Mouse (Mus musculus) thymus, postnatal 25 days (tissue): ENCODE measurements around the gene Pih1d1.
"Not testable (repeated sequence)": the region's sequence is repeated elsewhere in the genome, so short reads cannot be mapped to it uniquely, and the experiment has no call there.

ENCODE experiments used
- DNase-seq: peaks from one replicate; pipeline ENCODE4 v3.0.0; 2022

Pih1d1 gene

GRCm38 (mm10) chr7:45154096-45154992 lies at the start of gene Pih1d1, which contains the start of gene Aldh16a1:
TSS of gene Pih1d1 (plus strand) at chr7:45154303.
TSS of gene Aldh16a1 (minus strand) at chr7:45154584.
- DNase-seq, result peak; percentile 98

DNA sequence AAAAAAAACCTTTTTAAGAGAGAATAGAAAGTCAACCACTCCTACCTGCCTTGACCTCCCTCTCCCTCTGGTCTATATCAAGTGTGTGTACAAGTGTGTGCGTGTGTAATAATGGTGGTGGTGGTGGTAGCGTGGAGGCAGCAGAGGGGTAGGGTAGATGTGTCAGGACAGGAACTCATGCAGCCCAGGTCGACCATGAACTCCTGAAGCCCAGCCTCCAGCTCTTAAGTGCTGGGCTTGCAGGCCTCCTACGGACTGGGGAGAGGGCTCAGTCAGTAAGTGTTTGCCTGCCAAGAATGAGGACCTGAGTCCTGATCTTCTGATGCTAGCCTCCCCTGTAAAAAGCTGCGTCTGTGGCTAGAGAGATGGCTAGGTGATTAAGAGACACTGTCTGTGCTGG lies 49.2 kb upstream of the Pih1d1 start:
- no peak for DNase-seq

DNA sequence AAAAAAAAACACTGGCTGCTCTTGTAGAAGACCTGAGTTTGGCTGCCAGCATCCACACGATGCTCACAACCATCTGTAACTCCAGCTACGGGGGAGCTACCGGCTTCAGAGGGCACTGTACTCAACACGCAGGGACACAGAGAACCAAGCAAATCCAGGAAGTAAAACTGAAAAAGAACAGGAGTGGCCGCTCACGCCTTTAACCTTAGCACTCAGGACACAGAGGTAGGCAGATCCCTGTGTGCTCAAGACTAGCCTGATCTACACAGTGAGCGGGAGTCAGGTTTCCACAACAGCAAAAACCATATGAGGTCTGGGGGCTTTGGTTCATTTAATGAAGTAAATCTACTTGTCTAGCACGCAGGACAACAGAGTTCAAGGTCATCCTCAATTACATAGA lies 48.6 kb upstream of the Pih1d1 start:
- DNase-seq, result no peak

DNA sequence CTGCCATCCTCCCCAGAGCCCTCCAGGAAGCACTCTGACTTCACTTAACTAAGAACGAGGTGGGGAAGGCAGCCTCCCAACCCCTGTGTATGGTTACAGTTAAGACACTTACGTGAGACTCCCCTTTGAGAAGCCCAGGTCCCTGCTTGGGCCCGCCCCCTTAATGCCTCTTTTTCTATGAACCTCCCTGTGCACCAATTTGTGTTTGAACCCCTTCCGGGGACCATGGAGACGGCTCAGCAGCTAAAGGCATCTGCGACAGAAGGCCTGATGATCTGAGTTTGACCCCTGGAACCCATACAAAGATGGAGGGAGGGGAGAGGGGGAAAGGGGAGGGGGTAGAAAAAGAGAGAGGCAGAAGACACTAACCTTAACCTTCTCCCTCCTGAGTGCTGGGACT lies 47.7 kb upstream of the Pih1d1 start:
- DNase-seq, result no peak

- no peak for DNase-seq
These were observed 47.0 kb upstream of the Pih1d1 start for GRCm38 (mm10) chr7:45107052-45107645.

GRCm38 (mm10) chr7:45110089-45110488 lies 44.0 kb upstream of the Pih1d1 start:
- not testable (repeated sequence) for DNase-seq

GRCm38 (mm10) chr7:45111940-45112339 lies 42.2 kb upstream of the Pih1d1 start:
- DNase-seq, result no peak

DNA sequence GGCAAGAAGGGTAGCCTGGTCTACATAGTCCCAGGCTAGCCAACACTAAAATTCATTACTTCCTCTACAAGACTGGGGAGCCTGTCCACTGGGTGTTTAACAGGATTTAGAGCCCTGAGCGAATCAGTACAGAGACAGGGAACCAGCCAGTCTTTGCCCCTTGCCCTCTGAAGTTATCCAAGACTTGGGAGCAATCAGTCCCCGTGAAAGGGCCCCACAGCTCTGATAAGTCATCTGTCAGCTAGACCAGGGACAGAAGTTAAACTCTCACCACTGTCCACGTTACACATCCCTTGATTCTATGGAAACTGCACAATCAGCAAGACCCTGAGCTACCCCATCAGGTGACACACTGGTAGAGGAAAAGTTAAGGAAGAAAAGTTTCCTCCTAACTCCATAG lies 41.6 kb upstream of the Pih1d1 start:
- no peak for DNase-seq

- no peak for DNase-seq
These were observed 40.6 kb upstream of the Pih1d1 start for GRCm38 (mm10) chr7:45113476-45113875.

DNA sequence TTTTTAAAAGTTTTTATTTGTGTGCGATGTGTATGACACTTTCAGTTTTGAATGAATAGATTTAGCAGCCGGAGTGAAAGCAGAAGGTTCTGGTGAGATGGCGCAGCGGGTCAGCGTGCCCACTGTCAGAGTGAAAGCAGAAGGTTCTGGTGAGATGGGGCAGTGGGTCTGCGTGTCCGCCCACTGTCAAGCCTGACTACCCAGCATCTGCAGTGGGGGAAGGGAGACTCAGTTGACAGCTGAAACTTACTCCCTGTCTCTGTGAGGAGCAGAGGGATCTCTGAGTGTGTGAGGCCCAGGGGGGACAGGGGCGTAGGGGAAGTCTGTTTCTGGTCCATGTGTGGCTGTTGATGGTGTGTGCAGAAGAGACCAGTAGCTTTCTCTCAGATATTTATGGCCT lies 36.5 kb upstream of the Pih1d1 start:
- no peak for DNase-seq

DNA sequence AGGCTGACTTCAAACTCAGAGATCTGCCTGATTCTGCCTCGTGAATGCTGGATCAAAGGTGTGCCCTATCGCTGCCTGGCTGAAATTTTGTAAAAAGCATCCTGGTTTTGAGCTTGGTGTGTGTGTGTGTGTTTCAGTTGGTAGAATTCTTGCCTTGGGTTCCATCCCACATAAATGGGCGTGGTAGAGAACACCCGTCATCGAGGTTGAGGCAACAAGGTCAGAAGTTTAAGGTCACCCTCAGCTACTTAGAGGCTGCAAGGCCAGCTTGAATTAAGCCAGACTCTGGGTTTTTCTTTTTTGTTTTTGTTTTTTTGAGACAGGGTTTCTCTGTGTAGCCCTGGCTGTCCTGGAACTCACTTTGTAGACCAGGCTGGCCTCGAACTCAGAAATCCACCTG lies 35.8 kb upstream of the Pih1d1 start:
- DNase-seq, result no peak

- peak; percentile 37 for DNase-seq
These were observed 34.1 kb upstream of the Pih1d1 start for GRCm38 (mm10) chr7:45119780-45120709.

DNA sequence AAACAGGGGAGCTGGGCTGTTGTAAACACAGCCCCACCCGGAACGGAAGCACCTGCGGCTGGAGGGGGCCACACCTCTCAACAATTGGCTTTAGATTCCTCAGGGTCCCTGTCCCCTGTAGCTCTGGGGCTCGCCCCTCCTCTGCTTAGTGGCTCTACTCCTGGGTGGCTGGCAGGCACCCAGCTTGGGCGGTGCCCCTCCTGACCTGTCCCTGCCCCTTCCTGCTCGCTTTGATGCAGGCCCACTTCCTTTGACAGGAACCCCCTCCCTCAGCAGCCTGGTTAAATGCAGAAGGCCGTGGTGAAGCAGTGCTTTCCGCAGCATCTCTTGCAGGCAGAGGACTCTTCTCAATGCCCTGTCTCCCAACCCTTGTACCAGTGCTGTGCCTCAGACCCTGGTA lies 32.7 kb upstream of the Pih1d1 start:
- peak; percentile 87 for DNase-seq

DNA sequence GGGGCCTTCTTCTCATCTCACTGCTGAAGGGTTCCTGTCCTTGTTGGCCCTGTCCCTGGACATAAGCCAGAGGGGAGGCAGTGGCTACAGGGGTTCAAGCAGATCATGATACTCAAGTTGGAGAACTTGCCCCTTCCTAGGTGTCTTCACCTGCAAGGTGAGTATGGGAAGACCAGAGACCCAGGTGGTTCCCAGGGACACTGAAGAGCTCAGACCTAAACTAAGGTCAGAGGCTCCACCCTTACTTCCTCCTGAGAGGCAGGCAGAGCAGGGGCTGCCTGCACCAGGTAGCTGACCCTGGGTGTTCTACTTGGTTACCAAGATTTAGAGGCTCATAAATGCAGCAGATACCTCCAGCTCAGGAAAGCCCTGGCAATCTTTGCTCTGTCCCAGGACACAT lies 32.1 kb upstream of the Pih1d1 start:
- DNase-seq, result peak; percentile 12

DNA sequence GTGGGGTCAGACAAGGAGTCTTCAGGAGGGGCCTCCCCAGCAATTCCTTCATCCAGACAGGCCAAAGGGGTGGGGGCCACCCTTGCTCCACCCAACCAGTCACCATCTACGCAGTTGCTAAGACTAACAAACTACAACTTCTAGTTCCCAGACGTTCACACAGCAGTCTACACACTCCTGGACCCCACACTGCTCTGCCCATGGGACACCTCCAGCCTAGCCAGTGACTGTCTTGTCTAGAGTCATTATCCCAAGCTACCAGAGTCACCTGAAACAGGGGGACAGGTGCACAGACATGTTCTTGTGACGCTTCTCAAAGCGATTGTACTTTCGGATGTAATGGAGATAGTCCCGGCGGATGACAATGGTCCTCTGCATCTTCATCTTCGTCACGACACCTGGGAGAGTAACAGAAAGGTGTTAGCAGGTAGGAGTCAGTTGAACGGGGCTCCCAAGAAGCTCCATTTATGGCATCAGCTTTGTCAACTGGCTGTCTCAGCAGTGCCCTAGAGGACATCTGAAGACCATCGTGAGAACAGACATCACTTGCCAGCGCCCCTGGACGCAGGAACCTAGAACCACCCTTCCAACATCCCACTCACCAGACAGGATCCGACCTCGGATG lies 31.4 kb upstream of the Pih1d1 start:
- no peak for DNase-seq

DNA sequence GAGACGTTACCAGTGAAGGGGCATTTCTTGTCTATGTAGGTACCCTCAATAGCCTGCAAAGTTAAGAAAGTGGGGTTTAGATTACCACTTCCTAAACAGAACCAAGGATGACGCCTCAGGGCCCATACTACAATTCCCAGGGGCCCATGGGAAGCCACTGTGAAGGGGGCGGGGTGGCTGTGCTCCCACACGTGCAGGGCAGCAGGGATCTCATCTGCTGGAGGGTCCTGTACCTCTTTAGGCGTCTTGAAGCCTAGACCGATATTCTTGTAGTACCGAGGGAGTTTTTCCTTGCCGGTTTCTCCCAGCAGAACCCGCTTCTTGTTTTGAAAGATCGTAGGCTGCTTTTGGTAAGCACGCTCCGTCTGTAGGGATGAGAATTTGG lies 30.9 kb upstream of the Pih1d1 start:
- DNase-seq, result peak; percentile 44

- peak; percentile 98 for DNase-seq
These were observed 29.6 kb upstream of the Pih1d1 start, which contains the start of gene Rps11 for GRCm38 (mm10) chr7:45124224-45125143. TSS of gene Rps11 (minus strand) at chr7:45124439.

DNA sequence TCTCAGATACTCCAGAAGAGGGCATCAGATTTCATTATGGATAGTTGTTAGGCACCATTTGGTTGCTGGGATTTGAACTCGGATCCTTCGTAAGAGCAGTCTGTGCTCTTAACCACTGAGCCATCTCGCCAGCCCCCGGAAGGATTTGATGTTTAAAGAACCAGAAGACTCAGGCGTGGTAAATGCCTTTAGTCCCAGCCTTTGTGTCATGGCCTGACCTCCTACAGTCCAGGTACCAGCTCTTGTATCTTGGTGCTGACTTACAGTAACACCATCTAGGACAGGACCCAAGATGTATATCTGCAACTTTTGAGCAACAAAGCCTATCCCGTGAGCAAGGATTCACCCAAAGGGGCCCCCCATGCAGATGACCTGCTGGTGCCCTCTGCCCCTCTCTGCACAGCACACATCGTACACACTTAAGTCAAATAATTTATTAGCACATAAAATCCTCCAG lies 28.9 kb upstream of the Pih1d1 start:
- peak; percentile 12 for DNase-seq

GRCm38 (mm10) chr7:45125649-45126048 lies 28.5 kb upstream of the Pih1d1 start:
- DNase-seq, result not testable (repeated sequence)

- DNase-seq, result peak; percentile 11
These were observed 27.8 kb upstream of the Pih1d1 start for GRCm38 (mm10) chr7:45126147-45126843.
